Mouse (Mus musculus) liver, embryonic 16.5 days (tissue): ENCODE data around the gene Rbfox3. TPM values are rescaled to one million over a fixed set of nuclear protein-coding genes. Genes with fewer than 3 reads are reported as not detected.

ENCODE experiments used
- ATAC-seq: fragments of 200-750 bp; cut with Nextera tagmentation; 2 replicates; pipeline ENCODE4 v1.8.0; 2017; ENCODE audit warnings: low read depth, mild to moderate bottlenecking, moderate number of reproducible peaks, moderate library complexity
- H3K27ac ChIP-seq: fragments of 300-500 bp; sonication (generic); 2 replicates; pipeline ENCODE4 v1.5.1; 2014; ENCODE audit warnings: mild to moderate bottlenecking, low read length
- H3K27me3 ChIP-seq: fragments of 300-500 bp; sonication (generic); 2 replicates; pipeline ENCODE4 v1.6.1; 2014; ENCODE audit warnings: low read depth, low read length, mixed read lengths; ENCODE audit not compliant: control insufficient read depth, insufficient read depth
- H3K36me3 ChIP-seq: fragments of 300-500 bp; sonication (generic); 2 replicates; pipeline ENCODE4 v1.6.1; 2014; ENCODE audit warnings: mild to moderate bottlenecking; ENCODE audit not compliant: control insufficient read depth, insufficient read depth
- H3K4me1 ChIP-seq: fragments of 300-500 bp; sonication (generic); 2 replicates; pipeline ENCODE4 v1.6.1; 2014; ENCODE audit warnings: low read depth, low read length, mixed read lengths; ENCODE audit not compliant: control insufficient read depth
- H3K4me2 ChIP-seq: fragments of 300-500 bp; sonication (generic); 2 replicates; pipeline ENCODE4 v1.6.1; 2014; ENCODE audit warnings: low read depth, low read length, mixed read lengths
- H3K4me3 ChIP-seq: fragments of 300-500 bp; sonication (generic); 2 replicates; pipeline ENCODE4 v1.5.1; 2014; ENCODE audit warnings: low read depth, mild to moderate bottlenecking, low read length
- H3K9ac ChIP-seq: fragments of 300-500 bp; sonication (generic); 2 replicates; pipeline ENCODE4 v1.6.1; 2014; ENCODE audit warnings: low read depth, low read length
- H3K9me3 ChIP-seq: fragments of 300-500 bp; sonication (generic); replicated peaks from 2 replicates; pipeline ENCODE4 v1.6.1; 2016; ENCODE audit warnings: low read length; ENCODE audit not compliant: control insufficient read depth
- WGBS: fragments of 180-500 bp; shearing (Covaris S2); extraction: QIAGEN DNeasy Blood & Tissue Kit; methylation state at CpG from one replicate; pipeline ENCODE4 v1.1.7; 2014; ENCODE audit not compliant: insufficient replicate concordance; 5-methylcytosine and 5-hydroxymethylcytosine counted together
- polyA plus RNA-seq: library from polyadenylated mRNA; unstranded; fragments of >200 nt; fragmentation: Nextera tagmentation; extraction: Ambion mirVana; gene quantifications from 2 replicates; pipeline ENCODE4 v1.2.1, GENCODE M21; 2015

The Rbfox3 gene
- polyA plus RNA-seq, 1 experiment from 2014 or later: 0.40 TPM

- WGBS: 42% methylated on average over 4 of the region's 4 CpGs
- Histone ChIP-seq H3K27me3 (no peaks in the 10 kb centered on the region), H3K27ac (no peak overlapping the region), H3K9ac (no peak overlapping the region), H3K4me3 (no peak overlapping the region), H3K4me1 (no peaks in the 10 kb centered on the region), H3K9me3 (no peaks in the 10 kb centered on the region), H3K4me2 (no peak overlapping the region), H3K36me3 (no peaks in the 10 kb centered on the region)
- no peak for ATAC-seq
Observed at GRCm38 (mm10) chr11:118754535-118754934, 156.9 kb downstream of the Rbfox3 start.

GRCm38 (mm10) chr11:118751879-118752616 is 159.3 kb downstream of the Rbfox3 start:
- no peak overlapping the region for H3K9ac ChIP-seq
- H3K4me3 ChIP-seq: no peak overlapping the region
- H3K4me2 ChIP-seq: no peak overlapping the region
- H3K4me1 ChIP-seq: no peaks in the 10 kb centered on the region
- H3K9me3 ChIP-seq: no peaks in the 10 kb centered on the region
- WGBS: 47% methylated on average over 7 of the region's 7 CpGs
- no peak overlapping the region for H3K27ac ChIP-seq
- H3K36me3 ChIP-seq: no peaks in the 10 kb centered on the region
- ATAC-seq: no peak
- no peaks in the 10 kb centered on the region for H3K27me3 ChIP-seq

GRCm38 (mm10) chr11:118750745-118751330 is 160.6 kb downstream of the Rbfox3 start:
- 58% methylated on average over 11 of the region's 11 CpGs for WGBS

GRCm38 (mm10) chr11:118749541-118749940 is 161.9 kb downstream of the Rbfox3 start:
- Histone ChIP-seq H3K9me3 (no peaks in the 10 kb centered on the region), H3K4me1 (no peaks in the 10 kb centered on the region), H3K27me3 (peaks cover 7% of the 10 kb centered on the region), H3K36me3 (no peaks in the 10 kb centered on the region), H3K4me2 (no peak overlapping the region), H3K27ac (no peak overlapping the region), H3K4me3 (no peak overlapping the region), H3K9ac (no peak overlapping the region)
- WGBS: 53% methylated on average over 1 of the region's 1 CpGs
- no peak for ATAC-seq

More at GRCm38 (mm10) chr11:118750745-118751330, 160.6 kb downstream of the Rbfox3 start:
- Histone ChIP-seq H3K27me3 (no peaks in the 10 kb centered on the region; the same call in 1 of the 2 replicates), H3K9ac (no peak overlapping the region), H3K4me1 (no peaks in the 10 kb centered on the region), H3K9me3 (no peaks in the 10 kb centered on the region), H3K27ac (no peak overlapping the region), H3K36me3 (no peaks in the 10 kb centered on the region), H3K4me3 (no peak overlapping the region), H3K4me2 (no peak overlapping the region)
- ATAC-seq: no peak

GRCm38 (mm10) chr11:118748622-118749021 is 162.8 kb downstream of the Rbfox3 start:
- H3K27me3 ChIP-seq: peaks cover 13% of the 10 kb centered on the region
- no peaks in the 10 kb centered on the region for H3K4me1 ChIP-seq
- no peak overlapping the region for H3K4me2 ChIP-seq
- WGBS: 49% methylated on average over 10 of the region's 10 CpGs
- H3K4me3 ChIP-seq: no peak overlapping the region
- no peak overlapping the region for H3K27ac ChIP-seq
- no peak overlapping the region for H3K9ac ChIP-seq
- no peak for ATAC-seq
- no peaks in the 10 kb centered on the region for H3K36me3 ChIP-seq
- no peaks in the 10 kb centered on the region for H3K9me3 ChIP-seq

GRCm38 (mm10) chr11:118745279-118745678 is 166.1 kb downstream of the Rbfox3 start:
- Histone ChIP-seq H3K4me2 (no peak overlapping the region), H3K36me3 (no peaks in the 10 kb centered on the region), H3K4me3 (no peak overlapping the region), H3K27me3 (peaks cover 13% of the 10 kb centered on the region), H3K9me3 (no peaks in the 10 kb centered on the region), H3K4me1 (no peaks in the 10 kb centered on the region), H3K27ac (no peak overlapping the region), H3K9ac (no peak overlapping the region)
- no peak for ATAC-seq

GRCm38 (mm10) chr11:118744782-118745181 is 166.6 kb downstream of the Rbfox3 start:
- Histone ChIP-seq H3K27ac (no peak overlapping the region), H3K9ac (no peak overlapping the region), H3K4me1 (no peaks in the 10 kb centered on the region), H3K36me3 (no peaks in the 10 kb centered on the region), H3K4me2 (no peak overlapping the region), H3K9me3 (no peaks in the 10 kb centered on the region), H3K27me3 (peaks cover 13% of the 10 kb centered on the region), H3K4me3 (no peak overlapping the region)
- ATAC-seq: no peak
- WGBS: 1% methylated on average over 15 of the region's 15 CpGs

- Histone ChIP-seq H3K4me1 (no peaks in the 10 kb centered on the region), H3K36me3 (no peaks in the 10 kb centered on the region), H3K27me3 (peaks cover 16% of the 10 kb centered on the region), H3K9ac (no peak overlapping the region), H3K9me3 (no peaks in the 10 kb centered on the region), H3K4me2 (no peak overlapping the region), H3K27ac (no peak overlapping the region), H3K4me3 (no peak overlapping the region)
- no peak for ATAC-seq
- WGBS: 9% methylated on average over 3 of the region's 3 CpGs
Observed at GRCm38 (mm10) chr11:118742762-118743161, 168.6 kb downstream of the Rbfox3 start.

GRCm38 (mm10) chr11:118741262-118741661 is 170.1 kb downstream of the Rbfox3 start:
- ATAC-seq: no peak
- Histone ChIP-seq H3K27me3 (peaks cover 16% of the 10 kb centered on the region), H3K36me3 (no peaks in the 10 kb centered on the region), H3K4me3 (no peak overlapping the region), H3K4me1 (no peaks in the 10 kb centered on the region), H3K9ac (no peak overlapping the region), H3K27ac (no peak overlapping the region), H3K9me3 (no peaks in the 10 kb centered on the region), H3K4me2 (no peak overlapping the region)
- 28% methylated on average over 6 of the region's 6 CpGs for WGBS
